Mouse (Mus musculus): Measurements from ENCODE around the gene Itgav. TPM values are rescaled to one million over a fixed set of nuclear protein-coding genes. Genes with fewer than 3 reads are reported as not detected.

Itgav gene
- polyA plus RNA-seq, 1 experiment = 25.9 TPM

DNA sequence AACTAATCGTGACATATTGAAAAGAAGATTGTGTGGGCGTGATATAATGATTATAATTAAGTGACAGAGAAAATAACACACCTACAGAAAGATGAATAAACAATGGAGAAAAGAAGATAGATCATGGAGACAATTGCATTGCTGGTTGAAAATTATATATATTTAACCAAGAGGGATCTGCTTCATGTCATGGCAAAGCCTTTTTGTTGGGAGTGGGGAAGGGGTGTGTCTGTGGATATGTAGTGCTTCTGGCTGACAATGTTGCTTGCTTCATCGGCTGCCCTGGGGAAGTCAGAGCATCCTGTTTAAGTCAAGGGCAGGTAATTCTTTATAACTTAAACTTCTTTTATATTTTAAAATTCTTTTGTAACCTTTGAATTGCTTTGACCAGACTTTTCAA is 124.3 kb downstream of the Itgav start:
- DNase-seq = no peak
- no peak overlapping the region for H3K4me3 ChIP-seq (ENCODE audit: control insufficient read depth, insufficient read depth, low read length)
- H3K27me3 ChIP-seq (ENCODE audit: control insufficient read depth, insufficient read depth, low read length) = no peaks in the 10 kb centered on the region
- H3K4me1 ChIP-seq (replicated peaks; ENCODE audit: control insufficient read depth, insufficient read depth, low read length) = no peaks in the 10 kb centered on the region
- TF ChIP-seq CTCF (IDR thresholded peaks at IDR 0.05; ENCODE audit: borderline replicate concordance, control insufficient read depth, extremely low read depth, insufficient read depth, low read length, poor library complexity) (no peak), POLR2A (IDR thresholded peaks at IDR 0.05; ENCODE audit: control insufficient read depth, extremely low read depth, insufficient read depth, low read length, poor library complexity) (no peak)
- no peaks in the 10 kb centered on the region for H3K36me3 ChIP-seq (ENCODE audit: control insufficient read depth, insufficient read depth, low read length)
- H3K27ac ChIP-seq (ENCODE audit: control insufficient read depth, insufficient read depth, low read length) = no peak overlapping the region
- WGBS = 94% methylated on average over 3 of the region's 3 CpGs

DNA sequence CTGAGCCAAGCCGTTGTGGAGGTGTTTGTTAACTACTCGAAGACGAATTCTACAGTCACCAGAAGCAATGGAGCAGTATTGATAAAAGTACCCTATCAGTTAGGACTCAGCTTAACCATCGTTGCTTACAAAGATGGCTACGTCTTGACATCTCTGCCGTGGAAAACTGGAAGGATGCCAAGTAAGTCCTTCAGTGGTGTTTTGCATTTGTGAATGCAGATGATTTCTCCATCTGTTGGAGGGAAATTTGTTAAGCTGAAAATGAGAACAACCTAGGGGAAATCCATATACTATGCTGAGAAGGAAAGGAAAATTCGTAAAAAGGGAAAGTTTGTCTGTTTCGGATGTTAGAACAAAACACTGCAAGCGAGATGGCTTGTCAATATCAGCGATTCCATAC is 129.2 kb downstream of the Itgav start:
- no peak for DNase-seq
- 95% methylated on average over 10 of the region's 10 CpGs for WGBS
- Histone ChIP-seq H3K36me3 (ENCODE audit: control insufficient read depth, insufficient read depth, low read length) (no peaks in the 10 kb centered on the region), H3K27ac (ENCODE audit: control insufficient read depth, insufficient read depth, low read length) (no peak overlapping the region), H3K4me3 (ENCODE audit: control insufficient read depth, insufficient read depth, low read length) (no peak overlapping the region), H3K27me3 (ENCODE audit: control insufficient read depth, insufficient read depth, low read length) (no peaks in the 10 kb centered on the region), H3K4me1 (replicated peaks; ENCODE audit: control insufficient read depth, insufficient read depth, low read length) (no peaks in the 10 kb centered on the region)
- TF ChIP-seq POLR2A (IDR thresholded peaks at IDR 0.05; ENCODE audit: control insufficient read depth, extremely low read depth, insufficient read depth, low read length, poor library complexity) (no peak), CTCF (IDR thresholded peaks at IDR 0.05; ENCODE audit: borderline replicate concordance, control insufficient read depth, extremely low read depth, insufficient read depth, low read length, poor library complexity) (no peak)

DNA sequence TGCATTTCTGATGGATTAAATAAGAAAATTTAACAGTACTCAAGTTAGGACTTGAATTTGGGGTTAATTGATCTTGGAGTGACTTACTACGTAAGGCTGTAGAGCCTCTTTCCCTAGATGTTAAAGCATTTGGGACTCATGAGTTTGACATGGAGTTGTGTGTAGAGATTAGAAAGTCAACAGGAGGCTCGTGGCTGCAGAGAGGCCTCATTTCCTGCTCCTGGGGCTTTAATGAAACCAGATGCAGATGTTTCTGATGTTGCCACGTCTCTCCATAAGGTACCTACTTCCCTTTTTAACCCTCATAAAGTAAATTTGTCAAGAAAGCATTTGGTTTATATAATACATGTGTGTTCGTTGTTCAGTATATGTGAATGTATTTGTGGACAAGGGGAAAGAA is 132.0 kb downstream of the Itgav start:
- H3K4me3 ChIP-seq (ENCODE audit: control insufficient read depth, insufficient read depth, low read length) = no peak overlapping the region
- H3K27me3 ChIP-seq (ENCODE audit: control insufficient read depth, insufficient read depth, low read length) = no peaks in the 10 kb centered on the region
- no peak for TF ChIP-seq CTCF (IDR thresholded peaks at IDR 0.05; ENCODE audit: borderline replicate concordance, control insufficient read depth, extremely low read depth, insufficient read depth, low read length, poor library complexity)
- H3K4me1 ChIP-seq (replicated peaks; ENCODE audit: control insufficient read depth, insufficient read depth, low read length) = no peaks in the 10 kb centered on the region
- no peak overlapping the region for H3K27ac ChIP-seq (ENCODE audit: control insufficient read depth, insufficient read depth, low read length)
- DNase-seq = no peak
- 13% methylated on average over 4 of the region's 4 CpGs for WGBS
- no peaks in the 10 kb centered on the region for H3K36me3 ChIP-seq (ENCODE audit: control insufficient read depth, insufficient read depth, low read length)

Other genes starting within 250 kb of the Itgav start
- gene Zc3h15, start 80.0 kb upstream of the Itgav start, polyA plus RNA-seq (2012; rRNA removed) = 16.2 and 19.8 TPM in 2 replicates
- gene Fam171b, start 88.2 kb downstream of the Itgav start, polyA plus RNA-seq (2012; rRNA removed) = 0.14 and 0.27 TPM in 2 replicates
- not detected in 2 replicates for gene Zswim2, start 216.8 kb downstream of the Itgav start, polyA plus RNA-seq (2012; rRNA removed)
- gene Gm13698, start 231.3 kb downstream of the Itgav start, polyA plus RNA-seq (2012; rRNA removed) = not detected in 2 replicates
- gene Gm13693, start 237.1 kb downstream of the Itgav start, polyA plus RNA-seq (2012; rRNA removed) = not detected in 2 replicates
- gene Gm13695, start 242.9 kb downstream of the Itgav start, polyA plus RNA-seq (2012; rRNA removed) = not detected in 2 replicates
- gene Gm13696, start 248.7 kb downstream of the Itgav start, polyA plus RNA-seq (2012; rRNA removed) = not detected in 2 replicates

Data from thymus, adult 2 months (tissue).